10 mouse cellular contexts compared by ENCODE assay signal in the genomic region with DNA sequence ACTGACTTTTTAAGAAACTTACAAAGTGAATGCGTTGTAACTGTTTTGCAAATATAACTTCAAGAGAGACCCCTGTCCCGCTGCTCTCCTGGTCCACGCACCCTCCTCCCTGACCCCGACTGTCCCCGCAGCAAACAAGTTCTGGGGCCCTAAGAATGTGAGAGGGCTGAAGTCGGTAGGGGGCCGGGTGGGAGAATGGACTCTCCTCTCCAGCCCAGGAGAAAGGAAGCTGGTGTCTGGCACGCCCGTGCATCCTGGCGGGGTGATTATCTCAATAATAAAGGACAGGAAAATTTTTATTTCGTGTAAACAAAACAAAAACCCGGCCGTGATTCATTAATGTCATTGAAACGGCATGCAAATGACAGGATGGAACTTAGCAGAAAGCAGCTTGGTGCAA. TPM values are rescaled to one million over a fixed set of nuclear protein-coding genes. Genes with fewer than 3 reads are reported as not detected.
DNase-seq lines count a peak whose midpoint lies in the region; ATAC-seq and TF ChIP-seq lines count a peak whose summit lies in the region.
"Had no signal": no experiment of that assay in that cellular context is flagged by ENCODE, and none has a peak within 500 bp of the region (broad histone marks: within the 10 kb centered on the region; RNA-seq: fewer than 3 reads in every experiment).

No protein-coding gene starts in this region.

- no peaks in the 10 kb centered on the region for H3K27me3 ChIP-seq in forebrain, embryonic 13.5 days
- peaks cover 27% of the 10 kb centered on the region; the same call in 1 of the 2 replicates for H3K27me3 ChIP-seq in limb, embryonic 12.5 days
- no peaks in the 10 kb centered on the region for H3K27me3 ChIP-seq in neural tube, embryonic 14.5 days (ENCODE audit: control insufficient read depth, insufficient read depth, low read length)

- no peak overlapping the region for H3K27ac ChIP-seq in left cerebral cortex, adult 2 months
- peak overlapping the region; percentile 74 for H3K27ac ChIP-seq in forebrain, embryonic 13.5 days
- H3K27ac ChIP-seq in limb, embryonic 12.5 days: no peak overlapping the region
- no peak overlapping the region for H3K27ac ChIP-seq in neural tube, embryonic 14.5 days (ENCODE audit: low read depth, low read length)

- H3K9ac ChIP-seq in forebrain, embryonic 13.5 days: peak overlapping the region; percentile 68
- H3K9ac ChIP-seq in limb, embryonic 12.5 days (replicated peaks): peak overlapping the region; percentile 55
- peak overlapping the region; percentile 55 for H3K9ac ChIP-seq in neural tube, embryonic 14.5 days (replicated peaks; ENCODE audit: low read depth, low read length)

- ATAC-seq in forebrain, embryonic 13.5 days: peak; percentile 50; the same call in 1 of the 2 replicates
- ATAC-seq in limb, embryonic 12.5 days (ENCODE audit: insufficient number of reproducible peaks, insufficient read depth, low FRiP score, low TSS enrichment, low read depth): no peak
- 0 out of 2 replicates have a peak, but pooled peaks have one; percentile 44 for ATAC-seq in neural tube, embryonic 14.5 days (ENCODE audit: low read depth)
- ATAC-seq: Patski had no signal

- peaks cover 17% of the 10 kb centered on the region for H3K4me1 ChIP-seq in forebrain, embryonic 13.5 days
- peaks cover 10% of the 10 kb centered on the region for H3K4me1 ChIP-seq in limb, embryonic 12.5 days (replicated peaks)
- H3K4me1 ChIP-seq in neural tube, embryonic 14.5 days (ENCODE audit: control insufficient read depth, insufficient read depth, low read length): 0 out of 2 replicates have a peak, but pooled peaks cover 6% of the 10 kb centered on the region

- TF ChIP-seq CTCF in left cerebral cortex, adult 2 months (IDR thresholded peaks at IDR 0.05): no peak

- intact Hi-C loops in left cerebral cortex, adult 2 months (cut with DNase I): no loop called here
- intact Hi-C loops in left cerebral cortex, postnatal 10 days (cut with DNase I): no loop called here

- no peaks in the 10 kb centered on the region for H3K36me3 ChIP-seq in forebrain, embryonic 13.5 days (ENCODE audit: poor library complexity, severe bottlenecking)
- H3K36me3 ChIP-seq in limb, embryonic 12.5 days: no peaks in the 10 kb centered on the region
- no peaks in the 10 kb centered on the region for H3K36me3 ChIP-seq in neural tube, embryonic 14.5 days (ENCODE audit: control insufficient read depth, insufficient read depth, low read length)

- H3K4me3 ChIP-seq in left cerebral cortex, adult 2 months: peak overlapping the region; percentile 46
- peak overlapping the region; percentile 31 for H3K4me3 ChIP-seq in forebrain, embryonic 13.5 days
- peak overlapping the region; percentile 27; the same call in 1 of the 2 replicates for H3K4me3 ChIP-seq in limb, embryonic 12.5 days (replicated peaks)
- peak overlapping the region; percentile 23 for H3K4me3 ChIP-seq in neural tube, embryonic 14.5 days (ENCODE audit: low read depth, low read length)

- no peaks in the 10 kb centered on the region for H3K9me3 ChIP-seq in forebrain, embryonic 13.5 days (replicated peaks)
- H3K9me3 ChIP-seq in limb, embryonic 12.5 days: no peaks in the 10 kb centered on the region
- no peaks in the 10 kb centered on the region for H3K9me3 ChIP-seq in neural tube, embryonic 14.5 days (ENCODE audit: control insufficient read depth, low read length)

- H3K4me2 ChIP-seq in forebrain, embryonic 13.5 days: peak overlapping the region; percentile 62
- peak overlapping the region; percentile 53 for H3K4me2 ChIP-seq in limb, embryonic 12.5 days
- peak overlapping the region; percentile 50 for H3K4me2 ChIP-seq in neural tube, embryonic 14.5 days (ENCODE audit: low read depth, low read length)

- DNase-seq in left cerebral cortex, adult 2 months (ENCODE audit: extremely low spot score in 1 of 2, low spot score in 2 of 2): no peak
- no peak for DNase-seq in left cerebral cortex, adult 8-10 months (ENCODE audit: low spot score in 2 of 2)
- no peak for DNase-seq in left cerebral cortex, postnatal 10 days (ENCODE audit: extremely low spot score in 1 of 2, low spot score in 2 of 2)
- DNase-seq in retina, postnatal 1 day: no peak
- no peak for DNase-seq in gastrocnemius, postnatal 4 days (ENCODE audit: low spot score in 2 of 2)
- DNase-seq: kidney, adult 2 months had no signal

- WGBS in forebrain, embryonic 13.5 days: 6% methylated on average over 14 of the region's 14 CpGs
- 26% methylated on average over 14 of the region's 14 CpGs for WGBS in limb, embryonic 12.5 days
- 10% methylated on average over 14 of the region's 14 CpGs for WGBS in neural tube, embryonic 14.5 days

RNA-seq across cellular contexts. Expression of a gene that starts 9.1 kb away (rescaled TPM):
- 10 to 100 TPM; 20.7 to 24.0 TPM for total RNA-seq in left cerebral cortex, adult 2 months (2021)
- 10 to 100 TPM; 23.0 to 27.9 (median 25.2) TPM for total RNA-seq in left cerebral cortex, adult 8-10 months (2022)
- 12.5 and 14.0 TPM in 2 replicates for polyA plus RNA-seq in forebrain, embryonic 13.5 days (2015; fragmentation: Nextera tagmentation; extraction: Ambion mirVana)
- 15.1 and 15.6 TPM in 2 replicates for polyA plus RNA-seq in limb, embryonic 12.5 days (2016; fragmentation: Nextera tagmentation; extraction: Ambion mirVana)
- polyA plus RNA-seq in neural tube, embryonic 14.5 days (2014; fragmentation: Nextera tagmentation; extraction: Ambion mirVana): 31.3 and 32.8 TPM in 2 replicates
- total RNA-seq in left cerebral cortex, postnatal 10 days (2021): 10 to 100 TPM; 18.6 to 19.2 TPM
- total RNA-seq in gastrocnemius, postnatal 4 days (2021): 10 to 100 TPM; 12.2 to 14.0 TPM

RNA-seq across cellular contexts. Expression of a gene that starts 53.9 kb away (rescaled TPM):
- 1 to 10 TPM; 2.3 to 2.5 TPM for total RNA-seq in left cerebral cortex, adult 2 months (2021)
- 1 to 10 TPM; 1.7 to 3.3 (median 2.6) TPM for total RNA-seq in left cerebral cortex, adult 8-10 months (2022)
- polyA plus RNA-seq in forebrain, embryonic 13.5 days (2015; fragmentation: Nextera tagmentation; extraction: Ambion mirVana): 0.67 and 0.71 TPM in 2 replicates
- 3.5 and 3.9 TPM in 2 replicates for polyA plus RNA-seq in limb, embryonic 12.5 days (2016; fragmentation: Nextera tagmentation; extraction: Ambion mirVana)
- 0.32 and 0.68 TPM in 2 replicates for polyA plus RNA-seq in neural tube, embryonic 14.5 days (2014; fragmentation: Nextera tagmentation; extraction: Ambion mirVana)
- under 1 TPM; 0.55 to 0.92 TPM for total RNA-seq in left cerebral cortex, postnatal 10 days (2021)
- 1 to 10 TPM; 5.8 to 6.5 TPM for total RNA-seq in gastrocnemius, postnatal 4 days (2021)
